Mouse (Mus musculus): ENCODE measurements around the gene Ndufv1. TPM values are rescaled to one million over a fixed set of nuclear protein-coding genes. Genes with fewer than 3 reads are reported as not detected.
"Not testable (repeated sequence)": the region's sequence is repeated elsewhere in the genome, so short reads cannot be mapped to it uniquely, and the experiment has no call there.

Ndufv1 gene
- total RNA-seq (2021) = 100 to 1,000 TPM; 242 to 257 TPM
- long read RNA-seq, experiment 1, transcript Ndufv1-201 (10 exons, 1,661 nt) = major isoform, 159 of 196 reads
- long read RNA-seq, experiment 1, partial matches to known transcripts = 10 of 196 reads
- long read RNA-seq, experiment 1, other reads (novel, unspliced or antisense) = 24 of 196 reads
- long read RNA-seq, experiment 2, transcript Ndufv1-201 (10 exons, 1,661 nt) = major isoform, 108 of 162 reads
- long read RNA-seq, experiment 2, partial matches to known transcripts = 25 of 162 reads
- long read RNA-seq, experiment 2, other reads (novel, unspliced or antisense) = 25 of 162 reads

DNA sequence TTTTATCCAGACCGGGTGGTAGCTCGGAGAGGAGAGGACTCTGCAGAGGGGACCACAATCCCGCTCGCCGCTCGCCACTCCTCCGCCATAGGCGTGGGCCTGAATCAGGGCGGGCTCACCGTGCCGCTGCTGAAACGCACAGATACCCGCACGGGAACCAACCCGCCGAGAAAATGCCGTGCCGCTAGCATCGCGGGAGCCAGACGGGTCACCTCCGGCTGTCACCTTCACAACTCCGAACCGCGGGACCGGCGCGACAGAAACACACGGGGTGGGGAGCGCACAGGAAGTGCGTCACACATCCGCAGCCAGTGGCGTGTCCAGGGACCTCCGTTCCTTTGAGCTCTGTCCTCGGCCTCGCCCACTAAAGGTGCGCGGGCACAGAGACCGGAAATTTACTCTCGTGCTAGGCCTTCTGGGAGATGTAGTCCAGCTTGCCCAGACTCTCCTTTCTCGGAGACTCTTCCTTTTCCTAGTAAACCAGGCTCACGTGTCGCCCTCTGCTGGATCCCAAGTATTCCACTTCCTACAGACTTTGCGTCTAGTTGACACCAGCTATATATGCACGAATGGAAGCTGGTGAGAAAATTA lies at the start of gene Ndufv1:
Gene Ndufv1 (minus strand): TSS at position 375 of the 591 bp plus-strand sequence.
- TF ChIP-seq CTCF (IDR thresholded peaks at IDR 0.05) = peak; percentile 84
- Histone ChIP-seq H3K4me3 (peak within 1 kb of the TSS; percentile 61), H3K27ac (peak within 1 kb of the TSS; percentile 77)
- peak; percentile 94 to 97 for DNase-seq (ENCODE audit: extremely low spot score in 1 of 2, low spot score in 2 of 2)
- intact Hi-C loops (cut with DNase I) = loop anchor here (1.0 to 2.0 kb wide), 2 partner anchors 12 to 66 kb away; partner anchors contain the start of genes Gm49405 and Nudt8

DNA sequence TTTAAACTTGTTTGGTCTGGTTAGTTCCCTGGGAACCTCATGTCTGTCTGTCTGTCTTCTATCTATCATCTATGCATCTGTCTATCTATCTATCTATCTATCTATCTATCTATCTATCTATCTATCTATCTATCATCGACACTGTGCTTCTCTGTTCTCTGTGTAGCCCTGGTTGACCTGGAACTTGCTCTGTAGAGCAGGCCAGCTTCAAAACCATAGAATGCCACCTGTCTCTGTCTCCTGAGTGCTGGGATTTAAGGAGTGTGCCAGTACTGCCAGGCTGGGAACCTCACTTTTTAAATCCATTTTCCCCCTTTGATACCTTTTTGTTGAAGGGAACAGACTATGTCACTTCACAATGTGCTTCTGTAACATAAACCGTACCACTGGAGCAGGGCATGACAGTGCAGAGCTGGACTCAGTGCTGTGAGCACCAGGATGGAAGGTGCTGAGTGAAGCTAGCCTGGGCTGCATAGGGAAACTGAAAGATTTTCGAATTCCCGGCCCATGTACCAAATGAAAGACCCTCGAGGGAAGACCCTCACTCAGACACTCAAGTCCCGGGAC lies 48.4 kb upstream of the Ndufv1 start:
- H3K27ac ChIP-seq = no peak overlapping the region
- intact Hi-C loops (cut with DNase I) = no loop called here
- no peak for DNase-seq (ENCODE audit: extremely low spot score in 1 of 2, low spot score in 2 of 2)
- no peak for TF ChIP-seq CTCF (IDR thresholded peaks at IDR 0.05)
- no peak overlapping the region for H3K4me3 ChIP-seq

DNA sequence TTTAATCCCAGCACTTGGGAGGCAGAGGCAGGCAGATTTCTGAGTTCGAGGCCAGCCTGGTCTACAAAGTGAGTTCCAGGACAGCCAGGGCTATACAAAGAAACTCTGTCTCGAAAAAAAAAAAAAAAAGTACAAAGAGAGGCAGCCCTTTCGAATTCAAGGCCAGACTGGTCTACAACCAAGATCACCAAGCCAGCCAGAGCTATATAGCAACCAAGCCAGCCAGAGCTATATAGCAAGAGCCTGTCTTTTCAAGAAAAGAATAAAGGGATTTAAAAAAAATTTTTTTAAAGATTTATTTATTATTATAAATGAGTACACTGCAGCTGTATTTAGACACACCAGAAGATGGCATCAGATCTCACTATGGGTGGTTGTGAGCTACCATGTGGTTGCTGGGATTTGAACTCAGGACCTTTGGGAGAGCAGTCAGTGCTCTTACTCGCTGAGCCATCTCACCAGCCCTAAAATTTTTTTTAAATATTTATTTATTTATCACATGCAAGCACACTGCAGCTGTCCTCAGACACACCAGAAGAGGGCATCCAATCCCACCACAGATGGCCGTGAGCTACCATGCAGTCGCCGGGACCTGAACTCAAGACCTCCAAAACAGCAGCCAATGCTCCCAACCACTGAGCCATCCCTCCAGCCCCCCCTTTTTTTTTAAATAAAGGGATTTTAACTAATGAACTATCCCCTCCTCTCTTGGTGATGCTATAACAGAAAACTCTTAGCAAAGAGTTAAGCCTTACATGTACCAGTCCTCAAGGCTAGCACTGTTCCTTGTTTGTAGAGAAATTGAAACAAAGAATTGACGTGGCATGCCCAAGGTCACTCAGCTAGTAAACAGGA lies 47.7 kb upstream of the Ndufv1 start:
- H3K4me3 ChIP-seq; intact Hi-C loops (cut with DNase I); DNase-seq (ENCODE audit: extremely low spot score in 1 of 2, low spot score in 2 of 2); H3K27ac ChIP-seq: not testable (repeated sequence)

GRCm38 (mm10) chr19:4059069-4059740 lies 46.6 kb upstream of the Ndufv1 start, which contains the start of gene Gstp3:
Gene Gstp3, minus strand, starts transcription at chr19:4059569.
- no peak for TF ChIP-seq CTCF (IDR thresholded peaks at IDR 0.05)
- Histone ChIP-seq H3K4me3 (no peak within 1 kb of the TSS), H3K27ac (no peak within 1 kb of the TSS)
- intact Hi-C loops (cut with DNase I) = loop anchor here (2.0 kb wide), 1 partner anchor 14 kb away; no protein-coding TSS in a partner anchor
- DNase-seq (ENCODE audit: extremely low spot score in 1 of 2, low spot score in 2 of 2) = no peak

DNA sequence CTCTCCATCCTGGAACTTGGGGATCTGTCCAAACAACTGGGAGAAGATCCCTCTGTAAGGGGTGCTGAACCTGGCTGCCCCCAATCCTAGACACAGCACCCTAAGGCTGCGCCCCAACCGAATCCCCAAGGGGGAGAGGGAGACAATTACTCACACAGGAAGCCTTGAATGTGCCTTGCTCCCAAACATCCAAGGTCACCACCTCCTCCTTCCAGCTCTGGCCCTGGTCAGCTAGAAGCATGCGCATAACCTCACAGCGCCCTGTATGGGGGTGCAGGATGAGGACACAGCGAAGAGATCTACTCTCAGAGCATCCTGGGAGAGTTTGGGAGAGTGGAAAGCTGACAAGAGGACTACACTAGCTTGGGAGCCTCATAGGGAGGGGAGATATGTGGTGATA lies 46.0 kb upstream of the Ndufv1 start:
- Histone ChIP-seq H3K27ac (no peak overlapping the region), H3K4me3 (no peak overlapping the region)
- DNase-seq (ENCODE audit: extremely low spot score in 1 of 2, low spot score in 2 of 2) = no peak
- intact Hi-C loops (cut with DNase I) = loop anchor here (2.0 kb wide), 1 partner anchor 14 kb away; no protein-coding TSS in a partner anchor
- TF ChIP-seq CTCF (IDR thresholded peaks at IDR 0.05) = no peak

DNA sequence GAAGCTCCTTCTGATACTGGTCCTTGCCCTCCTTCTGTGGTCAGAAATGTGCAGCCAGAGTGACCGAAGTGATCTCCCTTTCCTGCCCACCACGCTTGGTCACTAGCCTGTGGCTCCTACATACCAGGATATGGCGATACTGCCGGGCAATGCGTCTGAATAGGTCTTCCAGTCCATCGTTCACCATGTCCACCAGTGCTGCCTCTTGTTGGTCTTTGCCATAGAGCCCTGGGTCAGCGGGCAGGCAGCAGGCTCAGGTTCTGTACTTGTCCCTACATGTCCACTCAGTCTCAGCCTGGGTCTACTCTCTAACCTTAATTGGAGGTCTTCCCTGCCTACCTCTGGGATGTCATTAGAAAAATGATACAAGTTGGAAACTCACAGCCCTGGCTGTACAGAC lies 45.4 kb upstream of the Ndufv1 start:
- no peak overlapping the region for H3K4me3 ChIP-seq
- DNase-seq (ENCODE audit: extremely low spot score in 1 of 2, low spot score in 2 of 2) = no peak
- no peak for TF ChIP-seq CTCF (IDR thresholded peaks at IDR 0.05)
- H3K27ac ChIP-seq = no peak overlapping the region
- intact Hi-C loops (cut with DNase I) = loop anchor here (2.0 kb wide), 1 partner anchor 15 kb away; no protein-coding TSS in a partner anchor

DNA sequence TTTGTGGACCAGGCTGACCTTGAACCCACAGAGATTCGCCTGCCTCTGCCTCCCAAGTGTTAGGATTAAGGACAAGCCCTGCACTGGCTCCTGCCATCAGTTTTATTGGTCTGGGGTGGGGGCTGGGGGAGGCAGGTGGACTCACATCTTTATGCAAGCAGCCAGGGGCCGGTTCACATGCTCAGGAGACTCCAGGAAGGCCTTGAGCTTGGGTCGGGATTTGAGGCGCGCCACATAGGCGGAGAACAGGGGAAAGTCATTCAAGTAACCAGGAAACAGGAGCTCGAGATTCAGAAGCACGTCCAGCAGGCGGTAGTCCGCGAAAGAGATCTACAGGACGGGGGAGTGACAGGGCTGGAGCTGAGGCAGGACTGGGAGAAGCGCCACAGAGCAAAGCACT lies 44.8 kb upstream of the Ndufv1 start:
- Histone ChIP-seq H3K4me3 (no peak overlapping the region), H3K27ac (no peak overlapping the region)
- DNase-seq (ENCODE audit: extremely low spot score in 1 of 2, low spot score in 2 of 2) = no peak
- intact Hi-C loops (cut with DNase I) = no loop called here
- TF ChIP-seq CTCF (IDR thresholded peaks at IDR 0.05) = no peak

DNA sequence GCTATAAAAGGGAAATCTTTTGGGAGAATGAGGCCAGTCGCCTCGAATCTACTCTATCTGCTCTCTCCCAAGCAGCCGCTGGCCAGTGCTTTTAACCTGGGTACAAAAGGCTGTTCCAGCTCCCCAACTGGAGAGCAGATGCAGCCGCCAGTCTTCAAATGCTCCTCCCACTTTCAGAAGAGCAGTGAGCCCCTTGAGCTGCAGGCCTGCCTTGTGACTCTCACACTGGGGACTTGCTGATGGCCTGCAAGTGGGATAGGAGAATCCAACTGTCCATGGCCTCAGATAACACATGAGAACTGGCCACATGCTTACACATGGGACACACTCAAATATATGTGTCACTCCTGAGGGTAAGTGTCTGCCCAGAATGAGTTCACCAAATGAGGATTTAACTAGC lies 44.1 kb upstream of the Ndufv1 start:
- TF ChIP-seq CTCF (IDR thresholded peaks at IDR 0.05) = no peak
- Histone ChIP-seq H3K27ac (no peak overlapping the region), H3K4me3 (no peak overlapping the region)
- no peak for DNase-seq (ENCODE audit: extremely low spot score in 1 of 2, low spot score in 2 of 2)
- intact Hi-C loops (cut with DNase I) = no loop called here

GRCm38 (mm10) chr19:4055947-4056693 lies 43.5 kb upstream of the Ndufv1 start:
- no peak overlapping the region for H3K27ac ChIP-seq
- TF ChIP-seq CTCF (IDR thresholded peaks at IDR 0.05) = no peak

GRCm38 (mm10) chr19:4055216-4055946 lies 42.8 kb upstream of the Ndufv1 start:
- no peak for TF ChIP-seq CTCF (IDR thresholded peaks at IDR 0.05)
- DNase-seq (ENCODE audit: extremely low spot score in 1 of 2, low spot score in 2 of 2) = no peak
- H3K27ac ChIP-seq = no peak overlapping the region
- no peak overlapping the region for H3K4me3 ChIP-seq
- intact Hi-C loops (cut with DNase I) = no loop called here

More at GRCm38 (mm10) chr19:4055947-4056693, 43.5 kb upstream of the Ndufv1 start:
- intact Hi-C loops (cut with DNase I) = no loop called here
- H3K4me3 ChIP-seq = no peak overlapping the region
- no peak for DNase-seq (ENCODE audit: extremely low spot score in 1 of 2, low spot score in 2 of 2)
